Mouse (Mus musculus): ENCODE results near the gene Ubp1. TPM values are rescaled to one million over a fixed set of nuclear protein-coding genes. Genes with fewer than 3 reads are reported as not detected.

The Ubp1 gene
- polyA plus RNA-seq, 1 experiment, result 98.5 TPM

DNA sequence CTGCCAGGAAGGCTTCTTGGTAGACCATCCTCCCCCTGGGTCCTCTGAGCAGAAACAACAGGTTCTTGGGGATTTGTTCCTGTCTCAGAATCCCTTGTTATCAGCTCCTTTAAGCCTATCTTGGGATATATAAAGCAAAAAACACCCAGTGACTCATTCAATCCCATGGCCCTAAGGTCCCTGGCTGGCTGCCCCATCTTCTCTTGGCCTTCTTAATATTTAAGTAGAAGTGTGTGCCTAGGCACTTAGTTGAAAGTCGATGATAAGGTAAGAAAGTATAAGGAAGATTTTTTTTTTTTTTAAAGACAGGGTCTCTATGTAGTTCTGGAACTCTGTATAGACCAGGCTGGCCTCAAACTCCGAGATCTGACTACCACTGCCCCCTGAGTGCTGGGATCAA, 51.7 kb downstream of the Ubp1 start:
- no peak for TF ChIP-seq GATA1 (IDR thresholded peaks at IDR 0.05; ENCODE audit: low read length)

DNA sequence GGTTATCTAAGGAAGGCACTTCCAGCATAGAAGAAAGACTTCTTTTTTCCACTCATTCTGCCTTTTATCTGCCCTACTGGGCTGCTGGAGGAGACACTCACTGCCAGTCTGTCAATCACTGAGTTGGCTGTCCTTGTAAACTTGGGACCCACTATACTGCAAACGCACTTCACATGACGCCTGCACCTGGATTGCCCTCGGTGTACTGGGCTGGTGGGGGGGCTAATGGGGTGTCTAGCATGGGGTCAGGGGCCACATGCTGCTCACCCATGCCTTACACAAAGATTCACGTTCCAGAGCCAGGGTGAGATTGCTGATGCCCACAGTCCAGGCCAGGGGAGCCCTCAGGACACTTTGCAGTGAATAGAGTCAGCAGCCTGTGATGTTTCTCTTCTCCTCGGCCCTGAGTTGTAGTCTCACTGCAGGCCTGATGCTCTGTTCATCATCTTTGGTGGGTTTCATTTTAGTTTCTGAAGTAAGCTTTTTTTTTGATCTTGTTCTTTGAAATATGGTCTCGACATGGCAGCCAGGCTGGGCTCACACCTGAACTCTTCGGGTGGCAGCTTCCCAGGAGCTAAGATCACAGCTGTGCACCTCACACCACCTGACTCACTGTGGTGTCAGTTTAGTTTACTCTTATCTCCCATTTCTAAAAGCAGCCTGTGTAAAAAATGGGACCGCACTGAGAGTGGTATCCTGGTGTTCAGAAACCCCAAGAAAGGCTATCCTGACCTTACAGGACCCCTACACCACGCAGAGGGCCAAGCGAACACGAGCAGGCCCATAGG, 52.3 kb downstream of the Ubp1 start:
- no peak for TF ChIP-seq GATA1 (IDR thresholded peaks at IDR 0.05; ENCODE audit: low read length)

DNA sequence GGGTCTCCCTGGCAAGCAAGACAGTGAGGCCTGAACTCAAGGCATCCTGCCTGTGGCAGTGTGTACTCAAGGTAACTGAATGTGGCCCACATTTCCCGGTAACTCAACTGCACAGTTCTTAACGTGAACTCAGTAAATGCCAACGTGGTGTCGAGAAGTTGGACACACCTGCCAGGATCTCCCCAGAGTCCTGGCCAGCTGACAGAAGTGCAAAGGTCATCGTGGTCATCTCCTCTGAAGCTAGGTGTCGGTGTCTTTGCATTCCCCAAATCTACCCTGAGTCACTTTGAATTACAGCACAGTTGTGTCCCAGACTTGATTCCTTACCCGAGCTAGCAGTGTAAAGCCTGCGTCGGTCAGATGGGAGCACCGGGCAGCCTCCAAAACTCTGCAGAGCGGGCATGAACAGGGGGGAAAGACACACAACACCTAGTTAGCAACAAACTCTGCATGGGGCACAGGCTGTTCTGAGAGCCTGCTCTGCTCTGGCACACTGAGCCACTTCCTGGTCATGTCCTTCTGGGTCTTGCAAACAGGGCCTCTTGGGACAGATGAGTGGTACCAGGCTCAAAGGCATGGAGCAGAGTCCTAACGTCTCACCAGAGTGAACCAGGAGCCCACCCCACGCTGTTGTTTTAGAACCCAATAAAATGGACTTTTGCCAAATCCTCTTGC, 54.3 kb downstream of the Ubp1 start:
- TF ChIP-seq GATA1 (IDR thresholded peaks at IDR 0.05; ENCODE audit: low read length), result no peak

DNA sequence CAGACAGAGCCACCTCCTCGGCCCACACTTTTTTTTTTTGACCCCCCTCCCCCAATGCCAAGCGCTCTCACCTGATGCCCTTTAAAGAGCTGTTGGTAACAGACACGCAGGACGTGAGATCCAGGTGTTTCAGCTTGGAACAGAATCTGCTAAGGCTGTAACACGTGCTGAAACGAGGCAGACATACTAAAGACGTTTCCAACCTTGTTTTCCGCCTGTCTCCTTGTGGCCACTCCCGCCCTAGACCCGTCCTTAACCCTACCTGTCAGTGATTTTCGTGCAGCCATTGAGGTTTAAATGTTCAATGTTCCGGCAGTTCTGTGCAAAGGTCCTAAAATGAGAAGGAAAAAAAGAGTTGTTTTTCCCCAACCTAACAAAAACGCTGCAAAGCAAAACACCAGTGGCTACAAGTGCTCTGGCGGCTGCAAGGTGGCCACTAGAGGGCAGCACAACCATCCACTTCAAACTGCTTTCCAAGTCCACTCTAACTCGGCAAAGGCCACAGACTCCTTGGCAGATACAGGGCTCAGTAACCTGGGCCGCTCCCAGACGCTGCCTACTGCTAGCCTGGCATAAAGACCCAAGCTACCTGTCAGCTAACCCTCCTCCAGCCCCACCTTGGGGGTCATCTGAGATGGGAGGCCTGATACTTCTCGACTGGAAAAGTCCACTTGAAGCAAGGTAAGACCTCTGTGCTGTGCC, 60.0 kb downstream of the Ubp1 start:
- TF ChIP-seq GATA1 (IDR thresholded peaks at IDR 0.05; ENCODE audit: low read length), result no peak

DNA sequence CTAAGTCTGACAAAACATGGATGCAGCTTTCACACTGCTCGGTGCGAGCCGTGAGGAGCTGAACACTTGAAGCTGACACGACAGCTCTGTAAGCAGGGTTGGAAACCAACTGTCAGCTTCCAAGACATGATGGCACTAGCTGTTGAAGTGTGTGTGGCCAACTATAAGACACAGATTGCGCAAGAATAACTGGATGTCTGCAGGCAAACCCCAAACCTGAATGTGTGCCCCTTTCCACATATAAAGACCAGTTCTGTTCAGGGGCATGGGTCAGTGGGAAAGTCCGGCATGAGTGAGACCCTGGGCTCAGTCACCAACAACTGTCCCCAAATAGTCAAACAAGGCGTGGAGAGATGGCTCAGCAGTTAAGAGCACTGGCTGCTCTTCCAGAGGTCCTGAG, 62.1 kb downstream of the Ubp1 start:
- TF ChIP-seq GATA1 (IDR thresholded peaks at IDR 0.05; ENCODE audit: low read length), result no peak

DNA sequence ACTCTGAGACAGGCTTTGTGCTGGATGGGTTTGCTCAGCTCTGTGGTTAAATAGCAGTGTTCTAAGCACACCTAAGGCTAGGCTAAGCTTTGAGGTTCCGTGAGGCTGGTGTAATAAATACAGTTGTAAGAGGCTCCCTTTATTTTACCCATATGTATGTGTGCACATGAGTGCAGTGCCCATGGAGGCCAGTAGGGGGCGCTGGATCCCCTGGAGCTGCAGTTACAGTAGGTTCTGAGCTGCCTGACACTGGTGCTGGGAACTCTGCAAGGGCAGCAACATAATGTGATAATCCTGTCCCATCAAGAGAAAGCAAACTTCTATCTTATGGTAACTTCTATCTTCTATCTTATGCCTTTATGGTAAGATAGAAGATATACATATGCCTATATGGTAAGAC, 67.6 kb downstream of the Ubp1 start:
- no peak for TF ChIP-seq GATA1 (IDR thresholded peaks at IDR 0.05; ENCODE audit: low read length)

DNA sequence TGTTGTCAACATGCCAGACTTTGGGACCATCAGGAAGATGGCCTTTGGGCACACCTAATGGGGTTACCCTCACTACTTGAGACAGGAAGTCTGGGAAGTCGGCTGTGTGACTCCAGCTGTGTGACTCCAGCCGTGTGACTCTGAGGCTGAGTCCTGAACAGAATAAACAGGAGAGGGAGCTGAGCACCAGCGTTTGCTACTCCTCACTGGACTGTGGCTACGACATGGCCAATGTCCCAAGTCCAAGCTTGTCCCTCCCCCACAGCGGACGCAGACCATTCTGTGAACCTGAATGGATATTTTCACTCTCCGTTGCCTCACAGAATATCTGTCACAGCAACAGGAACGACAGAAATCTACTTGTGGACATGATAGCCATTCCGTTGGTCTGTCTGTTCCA, 76.1 kb downstream of the Ubp1 start:
- TF ChIP-seq GATA1 (IDR thresholded peaks at IDR 0.05; ENCODE audit: low read length), result no peak

DNA sequence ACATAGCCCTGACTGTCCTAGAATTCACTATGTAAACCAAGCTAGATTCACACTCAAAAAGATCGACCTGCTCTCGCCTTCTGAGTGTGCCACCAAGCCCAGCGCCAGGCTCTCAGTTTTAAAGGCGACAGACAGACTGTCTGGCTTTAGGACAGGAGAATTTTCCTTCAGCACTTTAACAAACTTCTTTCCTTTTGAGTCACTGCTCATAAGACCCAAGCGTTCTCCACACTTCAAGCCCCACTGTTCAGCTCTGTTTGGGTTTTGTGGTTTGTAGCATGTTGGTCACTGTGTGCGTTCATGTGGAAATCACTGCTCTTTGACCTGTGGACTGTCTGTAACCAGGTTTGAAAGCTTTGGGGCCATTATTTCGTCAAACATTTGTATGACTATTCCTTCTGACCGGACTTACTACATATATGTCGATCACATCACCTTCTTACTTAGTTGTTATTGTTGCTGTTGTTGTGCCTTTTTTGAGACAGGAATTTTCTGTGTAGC, 77.2 kb downstream of the Ubp1 start:
- no peak for TF ChIP-seq GATA1 (IDR thresholded peaks at IDR 0.05; ENCODE audit: low read length)

DNA sequence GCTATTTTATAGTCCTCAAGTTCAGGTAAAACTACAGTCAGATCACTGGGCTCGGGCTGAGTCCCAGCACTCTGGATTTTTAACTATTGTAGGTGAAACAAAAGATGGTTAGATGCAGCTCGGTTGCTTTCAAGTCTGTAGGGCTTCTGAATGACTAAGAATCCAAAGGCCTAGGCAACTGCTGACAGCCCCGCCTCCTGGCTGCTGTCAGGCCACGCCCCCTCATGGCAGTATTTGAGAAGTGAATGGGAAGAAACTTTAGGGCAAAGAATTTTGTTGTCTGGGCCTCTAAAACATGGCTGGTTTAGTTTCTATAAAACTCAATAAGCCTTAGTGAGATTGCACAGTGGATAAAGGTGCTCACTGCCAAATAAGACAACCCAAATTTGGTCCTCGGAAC, 78.8 kb downstream of the Ubp1 start:
- no peak for TF ChIP-seq GATA1 (IDR thresholded peaks at IDR 0.05; ENCODE audit: low read length)

DNA sequence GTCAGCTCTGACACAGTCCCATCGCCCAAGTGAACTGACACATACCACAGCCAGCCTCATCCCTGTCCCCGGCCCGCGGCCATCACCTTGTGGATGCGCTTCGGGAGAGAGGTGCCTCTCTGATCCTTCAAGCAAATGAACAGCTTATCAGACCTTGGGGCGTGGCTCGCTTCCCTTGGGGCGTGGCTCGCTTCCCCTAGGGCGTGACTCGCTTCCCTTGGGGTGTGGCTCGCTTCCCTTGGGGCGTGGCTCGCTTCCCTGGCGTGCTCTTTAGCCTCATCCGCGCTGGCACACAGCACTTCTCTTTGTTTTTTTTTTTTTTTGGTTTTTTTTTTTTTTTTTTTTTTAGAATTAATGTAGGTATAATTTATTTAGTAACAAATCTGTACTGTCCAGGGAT, 80.5 kb downstream of the Ubp1 start:
- TF ChIP-seq GATA1 (IDR thresholded peaks at IDR 0.05; ENCODE audit: low read length), result no peak

DNA sequence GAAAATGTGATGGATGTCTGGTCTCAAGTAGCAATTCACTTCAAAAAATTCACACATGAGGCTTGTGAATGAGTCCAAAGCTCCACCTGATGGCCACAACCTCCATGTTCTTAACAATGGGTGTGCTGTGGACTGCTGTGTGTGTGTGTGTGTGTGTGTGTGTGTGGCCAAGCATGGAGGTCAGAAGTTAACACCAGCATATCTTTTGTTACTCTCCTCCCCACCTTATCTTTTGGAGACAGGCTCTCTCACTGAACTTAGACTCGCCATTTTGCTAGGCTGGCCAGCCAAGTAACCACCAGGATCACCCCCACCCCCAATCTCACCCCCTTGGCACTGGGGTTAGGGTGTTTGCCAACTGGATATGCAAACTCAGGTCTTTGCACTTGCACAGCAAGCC, 83.3 kb downstream of the Ubp1 start:
- no peak for TF ChIP-seq GATA1 (IDR thresholded peaks at IDR 0.05; ENCODE audit: low read length)

DNA sequence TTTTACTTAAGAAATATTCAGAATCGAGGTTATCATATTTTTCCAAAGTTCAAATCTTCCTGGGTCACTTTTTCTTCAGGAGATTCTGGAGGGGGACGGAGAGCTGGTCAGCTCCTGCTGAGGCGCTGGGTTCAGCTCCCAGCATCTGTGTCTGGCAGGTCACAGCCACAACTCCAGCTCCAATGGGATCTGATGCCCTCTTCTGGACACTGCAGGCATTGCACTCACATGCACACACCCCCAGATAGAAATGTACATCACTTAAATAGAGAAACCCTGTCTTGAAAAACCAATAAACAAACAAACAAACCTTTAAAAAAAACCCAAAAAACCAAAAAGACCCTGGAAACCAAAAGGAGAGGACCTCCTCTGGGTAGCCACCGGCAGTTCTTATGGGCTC, 85.0 kb downstream of the Ubp1 start:
- no peak for TF ChIP-seq GATA1 (IDR thresholded peaks at IDR 0.05; ENCODE audit: low read length)

DNA sequence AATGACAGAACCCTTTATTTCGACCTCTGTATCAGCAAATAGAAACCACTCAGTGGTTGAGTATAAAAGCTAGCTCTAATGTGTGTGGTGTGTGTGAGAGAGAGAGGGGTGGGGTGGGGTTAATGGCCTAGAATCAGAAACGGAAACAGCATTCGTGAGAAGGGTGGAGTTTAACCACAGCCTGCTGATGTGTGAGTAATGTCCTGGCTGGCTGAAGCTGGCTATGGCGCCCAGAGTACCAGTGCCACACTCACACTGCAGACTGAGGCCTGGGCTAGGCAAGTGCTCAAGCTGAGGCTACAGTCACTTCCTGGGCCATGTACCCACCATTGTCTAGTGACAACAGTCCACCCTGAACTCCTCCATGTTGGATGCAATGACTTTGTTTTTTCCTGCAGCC, 85.7 kb downstream of the Ubp1 start:
- TF ChIP-seq GATA1 (IDR thresholded peaks at IDR 0.05; ENCODE audit: low read length), result no peak

DNA sequence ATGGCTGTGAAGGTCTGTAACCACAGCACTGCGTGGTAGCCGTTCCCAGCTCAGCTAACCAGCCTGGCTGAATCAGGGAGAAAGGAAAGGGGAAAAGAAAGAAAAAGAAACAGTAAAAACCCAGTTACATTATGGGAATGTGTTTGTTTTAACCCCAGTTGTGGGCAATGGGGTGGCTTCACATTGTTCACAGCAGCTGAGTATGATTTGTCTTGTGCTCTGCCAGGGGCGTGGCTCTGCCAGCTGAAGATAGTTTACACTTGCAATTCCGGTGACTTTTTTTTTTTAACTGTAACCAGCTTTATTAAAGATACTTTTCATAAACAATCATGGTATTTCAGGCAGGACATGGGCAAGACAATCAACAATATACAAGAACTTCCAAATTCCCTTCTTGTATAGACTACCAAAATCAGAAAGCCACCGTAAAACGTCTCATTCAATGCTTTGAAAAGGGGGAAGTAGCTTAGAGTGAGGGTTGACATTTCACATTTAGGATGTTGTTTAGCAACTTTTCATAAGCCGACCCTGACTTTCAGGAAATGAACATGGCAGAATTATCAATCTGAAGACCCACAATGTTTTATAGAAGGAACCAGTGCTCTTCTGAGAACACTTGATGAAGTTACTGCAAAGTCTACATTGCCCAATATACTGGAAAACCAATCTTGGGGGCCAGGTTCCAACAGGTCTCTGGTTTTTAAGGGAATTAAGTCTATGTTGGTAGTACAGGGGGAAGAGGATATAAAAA, 88.5 kb downstream of the Ubp1 start:
- TF ChIP-seq GATA1 (IDR thresholded peaks at IDR 0.05; ENCODE audit: low read length), result no peak

DNA sequence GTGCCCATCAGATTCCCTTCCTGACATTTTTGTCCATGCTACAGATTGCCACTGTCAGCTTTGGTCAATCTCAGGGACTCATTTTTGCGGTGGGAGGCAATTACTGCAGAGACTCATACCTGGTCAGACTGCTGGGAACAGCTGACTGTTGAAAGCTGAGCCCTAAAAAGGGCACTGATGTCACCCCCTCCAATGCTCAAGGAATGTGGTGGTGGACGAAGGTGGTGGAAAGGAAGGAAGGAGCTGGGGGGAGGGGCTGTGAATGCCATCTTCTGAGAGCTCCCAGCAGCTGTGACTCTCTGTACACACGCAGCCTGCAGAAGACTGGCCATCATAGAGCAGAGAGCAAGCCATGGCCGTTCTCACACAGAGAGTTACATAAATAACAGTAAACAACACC, 91.4 kb downstream of the Ubp1 start:
- no peak for TF ChIP-seq GATA1 (IDR thresholded peaks at IDR 0.05; ENCODE audit: low read length)

DNA sequence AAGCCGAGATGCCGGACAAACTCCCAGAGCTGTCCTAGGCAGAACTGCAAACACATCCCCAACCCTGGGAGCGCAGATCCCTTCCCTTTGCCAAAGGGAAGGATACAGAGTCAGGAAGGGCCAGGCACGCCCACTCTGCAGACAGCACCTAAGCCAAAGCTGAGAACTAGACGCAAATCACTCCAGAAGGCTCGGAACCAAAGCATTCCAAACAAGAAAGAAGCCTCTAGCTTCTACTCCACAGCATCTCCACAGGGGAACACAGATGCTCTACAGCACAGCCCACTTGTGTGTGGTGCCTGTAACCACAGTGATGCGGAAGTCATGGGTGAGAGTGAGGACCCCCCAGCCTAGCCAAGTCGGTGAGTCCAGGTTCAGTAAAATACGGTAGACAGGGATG, 94.4 kb downstream of the Ubp1 start:
- no peak for TF ChIP-seq GATA1 (IDR thresholded peaks at IDR 0.05; ENCODE audit: low read length)
